Mouse (Mus musculus): ENCODE measurements at regions not wholly inside any gene's neighbourhood (a gene's known extent, or its start where the extent isn't known, plus 50 kb on each side); places are given as distances from the start of the nearest gene placed in this dataset.

- TF ChIP-seq CTCF (IDR thresholded peaks at IDR 0.05; ENCODE audit: control insufficient read depth, insufficient read depth, insufficient replicate concordance, low read depth, low read length) (no peak), POLR2A (IDR thresholded peaks at IDR 0.05; ENCODE audit: control insufficient read depth, low read depth, low read length) (no peak)
Measured at GRCm38 (mm10) chr10:96956449-96956834, 339.6 kb downstream of the Btg1 start.
